Mouse (Mus musculus) erythroblast, embryonic 14.5 days (primary cell): Measurements from ENCODE around the gene Pax8.

Source experiments
- GATA1 ChIP-seq: IDR thresholded peaks from 2 replicates; pipeline ENCODE4 v1.6.1; 2012; ENCODE audit warnings: low read length, inconsistent platforms, mixed read lengths
- TAL1 ChIP-seq: IDR thresholded peaks from 3 replicates; pipeline ENCODE4 v1.6.1; 2012; ENCODE audit warnings: low read length, inconsistent platforms, mixed read lengths

DNA sequence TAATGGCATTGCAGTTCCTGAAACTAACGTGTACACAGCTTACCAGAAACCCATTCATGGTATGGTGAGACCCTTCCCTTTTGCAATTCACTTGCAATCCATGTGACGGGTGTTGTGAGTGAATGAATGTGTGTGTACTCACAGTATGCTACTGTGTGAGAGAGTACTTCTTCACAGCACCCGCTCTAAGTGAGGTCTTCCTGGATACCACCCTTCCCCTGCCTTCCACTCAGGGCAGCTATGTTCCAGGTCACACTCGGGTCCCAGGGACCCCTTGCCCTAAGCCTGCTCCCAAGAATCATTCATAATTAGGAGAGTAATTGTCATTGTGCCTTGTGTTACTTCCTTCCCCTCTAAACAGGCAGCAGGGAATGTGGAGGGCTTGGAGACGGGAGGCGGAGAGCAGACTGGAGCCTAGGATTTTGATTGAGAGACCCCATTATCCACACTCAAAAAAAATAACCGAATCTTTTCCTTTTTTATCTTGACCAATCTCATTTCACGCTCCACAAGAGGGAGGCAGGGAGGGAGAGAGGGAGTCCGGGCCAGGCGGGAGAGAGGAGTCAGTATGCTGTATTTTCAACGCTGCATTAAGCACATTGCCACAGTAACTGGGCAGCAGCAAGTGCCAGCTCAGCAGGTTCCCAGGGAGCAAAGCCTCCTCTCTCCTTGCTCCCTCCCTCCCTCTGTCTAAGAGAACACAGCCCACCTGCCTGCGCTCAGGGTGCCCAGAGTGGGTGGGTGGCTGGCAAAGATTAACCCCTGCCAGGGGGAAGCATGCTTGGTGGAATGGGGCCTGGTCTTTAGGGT lies 47.3 kb downstream of the Pax8 start:
- TF ChIP-seq GATA1 (no peak), TAL1 (no peak)
